Mouse (Mus musculus) common myeloid progenitor, adult 5-6 weeks (primary cell): Measurements from ENCODE around the gene Farp2. TPM values are rescaled to one million over a fixed set of nuclear protein-coding genes. Genes with fewer than 3 reads are reported as not detected.
A peak's percentile ranks its signal among the peaks of the same experiment; 100 is the strongest.

Experiments used
- ATAC-seq: replicated peaks from 2 replicates; pipeline ENCODE4 v1.8.0; 2016; ENCODE audit warnings: low read depth, mild to moderate bottlenecking, moderate TSS enrichment, inconsistent platforms; ENCODE audit not compliant: poor library complexity, severe bottlenecking
- total RNA-seq: library from RNA; stranded (forward); fragments of 200-1000, 187-1606 nt; gene quantifications from 2 replicates; pipeline ENCODE4 v1.2.3, GENCODE M21; 2017

Farp2 gene
- total RNA-seq, 1 experiment from 2014 or later: 3.0 TPM

- ATAC-seq: no peak
These were observed 35.4 kb downstream of the Farp2 start for GRCm38 (mm10) chr1:93547286-93547685.

- no peak for ATAC-seq
These were observed 39.5 kb downstream of the Farp2 start for GRCm38 (mm10) chr1:93551427-93551826.

GRCm38 (mm10) chr1:93563224-93563623 is 51.3 kb downstream of the Farp2 start:
- ATAC-seq: no peak

- ATAC-seq: no peak
These were observed 51.8 kb downstream of the Farp2 start for GRCm38 (mm10) chr1:93563649-93564048.

- ATAC-seq: no peak
These were observed 52.9 kb downstream of the Farp2 start for GRCm38 (mm10) chr1:93564781-93565180.

- no peak for ATAC-seq
These were observed 55.1 kb downstream of the Farp2 start for GRCm38 (mm10) chr1:93567013-93567412.

- ATAC-seq: no peak
These were observed 56.0 kb downstream of the Farp2 start for GRCm38 (mm10) chr1:93567717-93568497.

GRCm38 (mm10) chr1:93577066-93577465 is 65.2 kb downstream of the Farp2 start:
- no peak for ATAC-seq

- no peak for ATAC-seq
These were observed 66.0 kb downstream of the Farp2 start for GRCm38 (mm10) chr1:93577861-93578260.

GRCm38 (mm10) chr1:93581545-93581944 is 69.7 kb downstream of the Farp2 start:
- ATAC-seq: no peak

GRCm38 (mm10) chr1:93588346-93588745 is 76.5 kb downstream of the Farp2 start:
- no peak for ATAC-seq

GRCm38 (mm10) chr1:93593960-93594359 is 82.1 kb downstream of the Farp2 start:
- no peak for ATAC-seq

GRCm38 (mm10) chr1:93595916-93596315 is 84.0 kb downstream of the Farp2 start:
- ATAC-seq: no peak

GRCm38 (mm10) chr1:93602911-93603310 is 91.0 kb downstream of the Farp2 start:
- no peak for ATAC-seq

- ATAC-seq: no peak
These were observed 92.0 kb downstream of the Farp2 start for GRCm38 (mm10) chr1:93603921-93604320.

GRCm38 (mm10) chr1:93607090-93608083 is 95.5 kb downstream of the Farp2 start:
- ATAC-seq: no peak

GRCm38 (mm10) chr1:93608696-93609245 is 96.9 kb downstream of the Farp2 start:
- no peak for ATAC-seq

GRCm38 (mm10) chr1:93609762-93610161 is 97.9 kb downstream of the Farp2 start:
- no peak for ATAC-seq

GRCm38 (mm10) chr1:93618059-93618748 is 106.3 kb downstream of the Farp2 start:
- ATAC-seq: no peak

- peak; percentile 37; the same call in 1 of the 2 replicates for ATAC-seq
These were observed 107.1 kb downstream of the Farp2 start for GRCm38 (mm10) chr1:93618948-93619347.
